In genomic region chr3:29098467-29098866, GRCm38 (mm10) we compare ENCODE assay signal across 20 mouse cellular contexts. TPM values are rescaled to one million over a fixed set of nuclear protein-coding genes. Genes with fewer than 3 reads are reported as not detected.
"Had no signal": no experiment of that assay in that cellular context is flagged by ENCODE, and none has a peak within 500 bp of the region (broad histone marks: within the 10 kb centered on the region; RNA-seq: fewer than 3 reads in every experiment).

No protein-coding gene starts in this region.

- DNase-seq: liver, embryonic 13.5 days; liver, postnatal 0 days; lung, embryonic 14.5 days; right cerebral cortex, postnatal 14 days; thymus, adult 18-20 months; thymus, postnatal 14 days; thymus, postnatal 36 days had no signal

- H3K27ac ChIP-seq: liver, embryonic 13.5 days; liver, embryonic 15.5 days; macrophage; midbrain, embryonic 13.5 days; midbrain, embryonic 15.5 days; neural tube, embryonic 12.5 days; stomach, embryonic 15.5 days had no signal

- H3K4me2 ChIP-seq: liver, embryonic 11.5 days; liver, embryonic 13.5 days; liver, embryonic 15.5 days; lung, embryonic 14.5 days; midbrain, embryonic 11.5 days; midbrain, embryonic 13.5 days; midbrain, embryonic 15.5 days; neural tube, embryonic 12.5 days; stomach, embryonic 15.5 days had no signal

- H3K9ac ChIP-seq: liver, embryonic 13.5 days; liver, embryonic 15.5 days; liver, postnatal 0 days; lung, embryonic 14.5 days; midbrain, embryonic 13.5 days; midbrain, embryonic 15.5 days; neural tube, embryonic 12.5 days; stomach, embryonic 15.5 days had no signal

- H3K4me1 ChIP-seq: liver, embryonic 13.5 days; liver, embryonic 15.5 days; megakaryocyte, embryonic 14.5 days; midbrain, embryonic 13.5 days; midbrain, embryonic 15.5 days; neural tube, embryonic 12.5 days; stomach, embryonic 15.5 days had no signal

- H3K36me3 ChIP-seq: liver, embryonic 13.5 days; liver, embryonic 15.5 days; midbrain, embryonic 13.5 days; midbrain, embryonic 15.5 days; neural tube, embryonic 12.5 days; stomach, embryonic 15.5 days had no signal

- ATAC-seq: liver, postnatal 0 days; midbrain, embryonic 13.5 days; midbrain, embryonic 15.5 days had no signal

- H3K27me3 ChIP-seq: liver, embryonic 13.5 days; liver, embryonic 15.5 days; megakaryocyte, embryonic 14.5 days; midbrain, embryonic 13.5 days; midbrain, embryonic 15.5 days; neural tube, embryonic 12.5 days; stomach, embryonic 15.5 days had no signal

- H3K9me3 ChIP-seq: liver, embryonic 13.5 days; liver, embryonic 15.5 days; megakaryocyte, embryonic 14.5 days; midbrain, embryonic 13.5 days; midbrain, embryonic 15.5 days; neural tube, embryonic 12.5 days; stomach, embryonic 15.5 days had no signal

- H3K4me3 ChIP-seq: liver, embryonic 13.5 days; liver, embryonic 15.5 days; megakaryocyte, embryonic 14.5 days; midbrain, embryonic 13.5 days; midbrain, embryonic 15.5 days; neural tube, embryonic 12.5 days; stomach, embryonic 15.5 days had no signal

RNA-seq across cellular contexts. Expression of gene Egfem1, which starts 16.6 kb away (rescaled TPM):
- total RNA-seq: monocyte, adult 5-6 weeks; neutrophil, adult 5-6 weeks had no signal
- polyA plus RNA-seq: liver, embryonic 11.5 days; macrophage; spleen, adult 2 months; thymus, postnatal 0 days had no signal
